Mouse (Mus musculus) effector memory CD4-positive, alpha-beta T cell, adult 7 months (primary cell): ENCODE results near the gene Mut. TPM values are rescaled to one million over a fixed set of nuclear protein-coding genes. Genes with fewer than 3 reads are reported as not detected.

Experiments
- polyA plus RNA-seq: library from polyadenylated mRNA; unstranded; fragments of 100-300 nt; shearing (Covaris generic); gene quantifications from one replicate; pipeline ENCODE4 v1.2.1, GENCODE M21; 2017

Mut gene
- 18.7 TPM for polyA plus RNA-seq

DNA sequence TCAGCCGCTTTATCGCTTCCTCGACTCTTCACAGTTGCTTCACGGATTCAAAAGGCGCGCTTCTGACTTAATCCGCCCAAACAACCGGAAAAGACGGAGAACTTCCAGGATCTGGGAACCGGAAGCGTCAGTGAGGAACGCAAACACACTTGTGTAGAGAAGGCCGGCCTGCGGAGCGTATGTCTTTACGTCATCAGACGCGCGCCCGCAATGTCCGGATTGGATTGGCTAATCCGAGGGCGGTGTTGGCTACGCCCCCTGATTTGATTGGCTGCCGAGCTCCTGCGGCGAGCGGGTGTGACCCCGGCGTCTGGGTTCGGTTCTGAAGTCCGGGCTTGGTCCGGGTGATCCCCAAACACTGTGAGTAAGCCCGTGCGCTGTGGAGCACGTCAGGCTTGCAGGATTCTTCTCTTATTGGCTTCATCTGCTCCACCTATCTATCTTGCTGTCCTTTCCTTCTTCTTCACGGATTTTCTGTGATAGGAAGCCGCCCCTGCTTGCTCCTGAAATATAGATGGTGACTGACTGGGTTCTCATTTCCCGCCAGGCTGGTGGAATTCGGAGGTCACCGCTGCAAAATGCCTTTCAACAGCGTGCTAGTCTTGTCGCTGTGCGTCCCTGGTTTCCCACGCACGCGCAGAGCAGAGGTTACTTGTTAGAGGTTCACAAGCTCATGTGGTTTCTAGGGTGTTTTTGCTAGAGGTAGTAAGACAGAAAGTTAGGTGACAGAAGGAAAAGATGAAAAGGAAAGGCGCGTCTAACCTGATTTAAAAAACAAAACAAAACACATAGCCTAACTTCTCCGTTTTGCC is at the start of gene Mut, which contains the start of gene Cenpq:
Gene Mut, plus strand, starts transcription at position 266 of the 812 bp plus-strand sequence.
Gene Cenpq, minus strand, starts transcription at position 628 of the 812 bp plus-strand sequence.

GRCm38 (mm10) chr17:40914250-40914649 is 20.2 kb upstream of the Mut start, which contains the start of gene Glyatl3:
Glyatl3 (minus strand) TSS chr17:40914350.

Other genes with a start within 250 kb of the Mut start
- not detected for gene Esp1, start 207.6 kb upstream of the Mut start, polyA plus RNA-seq
- 0.34 TPM for gene Crisp2, start 127.7 kb upstream of the Mut start, polyA plus RNA-seq
- not detected for gene Rhag, start 123.6 kb upstream of the Mut start, polyA plus RNA-seq
- gene 9130008F23Rik, start 54.1 kb upstream of the Mut start, polyA plus RNA-seq: 0.62 TPM
- gene Glyatl3, start 20.3 kb upstream of the Mut start, polyA plus RNA-seq: not detected
- 43.8 TPM for gene Cenpq, start 362 bp downstream of the Mut start, polyA plus RNA-seq